Mouse (Mus musculus): ENCODE data around the gene Glrx.
"Not testable (repeated sequence)": the region's sequence is repeated elsewhere in the genome, so short reads cannot be mapped to it uniquely, and the experiment has no call there.

Gene Glrx

GRCm38 (mm10) chr13:75839719-75840481 lies at the start of gene Glrx:
Gene Glrx (plus strand): TSS chr13:75839868.
- peak; percentile 75 for DNase-seq (ENCODE audit: low read depth, low spot score)

GRCm38 (mm10) chr13:75790550-75791205 lies 49.0 kb upstream of the Glrx start:
- no peak for DNase-seq (ENCODE audit: low read depth, low spot score)

DNA sequence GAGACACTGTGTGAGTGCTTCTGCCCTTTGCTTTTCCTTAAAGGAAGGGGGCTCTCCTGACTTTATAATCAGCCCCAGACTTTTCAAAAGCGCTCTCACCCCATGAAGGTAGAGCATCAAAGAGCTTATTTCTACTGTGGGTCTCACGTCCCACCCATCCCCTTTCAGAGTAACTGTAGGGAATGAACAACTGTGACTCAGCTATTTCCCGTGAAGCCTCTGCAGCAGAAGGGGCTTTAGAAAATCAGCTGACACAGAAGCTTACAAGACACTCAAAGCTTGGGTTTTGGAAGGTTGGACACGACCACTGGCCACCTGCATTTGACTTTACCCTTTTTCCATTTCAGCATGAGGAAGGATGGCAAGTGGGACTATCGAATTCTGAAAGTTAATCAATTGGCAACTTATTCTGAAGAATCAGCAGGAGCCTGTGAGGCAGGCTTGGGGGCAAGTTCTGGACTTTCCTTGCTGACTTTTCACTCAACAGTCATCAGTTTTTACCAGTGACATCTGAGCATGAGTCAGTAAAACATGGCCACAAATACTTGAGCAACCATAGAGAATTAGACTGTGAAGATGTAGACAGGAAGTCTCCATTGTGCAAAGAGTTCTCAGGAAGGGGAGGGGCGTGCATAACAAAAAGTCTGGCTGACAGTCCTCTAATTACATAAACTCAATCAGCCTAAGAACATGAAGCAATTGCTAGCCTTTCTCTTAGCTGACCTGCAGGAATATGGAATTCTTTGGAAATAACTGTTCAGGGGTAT lies 45.6 kb upstream of the Glrx start:
- peak; percentile 9 for DNase-seq (ENCODE audit: low read depth, low spot score)

GRCm38 (mm10) chr13:75797369-75798141 lies 42.1 kb upstream of the Glrx start:
- DNase-seq (ENCODE audit: low read depth, low spot score) = peak; percentile 93

DNA sequence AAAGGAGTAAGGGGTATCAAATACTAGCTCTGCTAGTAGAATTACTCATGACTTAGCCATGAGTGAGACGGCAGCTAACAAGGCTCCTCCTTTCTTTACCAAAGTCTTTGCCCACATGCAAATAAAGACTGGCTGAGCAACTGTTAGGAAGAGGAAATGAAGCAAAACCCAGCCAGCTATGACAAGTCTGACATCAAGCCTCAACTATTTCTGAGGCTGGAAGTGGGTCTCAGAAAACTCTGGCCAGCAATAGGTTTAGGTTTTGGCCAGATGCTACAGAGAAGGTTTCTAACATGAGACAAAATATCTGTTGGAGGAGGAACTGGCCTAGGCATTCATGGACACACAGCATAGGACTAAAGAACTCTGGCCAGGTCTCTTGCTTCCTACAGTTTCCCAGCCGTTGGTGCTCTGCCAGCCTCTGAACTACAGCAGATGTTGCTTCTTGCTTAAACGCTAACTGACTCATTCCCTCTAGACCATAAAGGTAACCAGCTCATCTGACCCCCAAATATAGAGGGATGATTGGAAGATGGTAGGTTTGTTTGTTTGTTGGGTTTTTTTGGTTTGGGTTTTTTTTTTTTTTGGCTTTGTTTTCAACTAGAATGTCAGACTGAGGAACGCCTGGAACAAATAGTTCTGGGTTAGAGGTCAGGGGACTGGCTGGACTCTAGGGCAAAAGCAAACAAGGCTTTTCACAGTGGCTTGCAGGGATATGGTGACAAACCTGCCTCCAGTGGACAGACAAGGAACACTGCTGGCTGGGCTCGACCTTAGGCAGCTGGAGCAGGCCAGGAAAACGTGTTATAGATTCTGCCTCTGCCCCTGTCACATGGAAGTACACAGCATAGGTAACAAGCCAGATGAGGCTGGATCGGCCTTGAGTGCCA lies 41.0 kb upstream of the Glrx start:
- no peak for DNase-seq (ENCODE audit: low read depth, low spot score)

DNA sequence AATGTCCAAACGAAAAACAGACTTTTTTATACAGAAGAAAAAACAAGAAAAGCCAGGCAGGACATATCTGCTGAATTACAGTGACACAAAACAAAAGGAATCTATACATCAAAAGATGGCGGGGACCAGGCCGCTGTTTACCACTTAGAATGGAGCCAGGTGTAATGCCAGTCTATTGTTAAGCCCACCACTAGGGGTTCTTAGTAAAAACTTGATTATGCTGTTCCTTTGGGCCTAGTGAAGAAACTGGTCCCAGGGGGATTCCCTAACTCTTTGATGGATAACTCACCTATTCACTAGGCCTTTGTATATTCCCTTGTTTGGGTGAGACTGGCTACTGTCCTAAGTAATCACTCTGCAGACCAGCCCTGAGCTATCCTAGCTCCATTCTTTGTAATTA lies 40.2 kb upstream of the Glrx start:
- no peak for DNase-seq (ENCODE audit: low read depth, low spot score)

- no peak for DNase-seq (ENCODE audit: low read depth, low spot score)
Observed at GRCm38 (mm10) chr13:75807969-75808368, 31.7 kb upstream of the Glrx start.

- DNase-seq (ENCODE audit: low read depth, low spot score) = no peak
Observed at GRCm38 (mm10) chr13:75809957-75810356, 29.7 kb upstream of the Glrx start.

DNA sequence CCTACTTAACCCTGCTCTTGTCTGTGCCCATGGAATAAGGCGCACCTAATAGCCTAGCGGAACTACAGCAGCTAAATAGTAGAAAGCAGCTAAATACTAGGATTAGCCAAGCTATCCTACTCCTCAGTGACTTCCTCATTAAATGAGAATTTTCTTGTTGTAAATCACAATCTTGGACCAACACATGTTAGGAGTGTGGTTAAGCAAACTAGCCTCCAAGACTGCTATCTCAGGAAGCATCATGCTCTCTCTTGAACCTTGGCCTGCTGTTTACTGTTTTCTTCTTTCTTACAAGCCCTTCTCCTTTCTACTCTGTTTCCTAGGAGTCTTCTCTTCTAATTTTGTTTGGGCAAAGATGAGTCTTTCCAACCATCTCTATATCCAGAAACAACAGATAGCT lies 22.5 kb upstream of the Glrx start:
- no peak for DNase-seq (ENCODE audit: low read depth, low spot score)

DNA sequence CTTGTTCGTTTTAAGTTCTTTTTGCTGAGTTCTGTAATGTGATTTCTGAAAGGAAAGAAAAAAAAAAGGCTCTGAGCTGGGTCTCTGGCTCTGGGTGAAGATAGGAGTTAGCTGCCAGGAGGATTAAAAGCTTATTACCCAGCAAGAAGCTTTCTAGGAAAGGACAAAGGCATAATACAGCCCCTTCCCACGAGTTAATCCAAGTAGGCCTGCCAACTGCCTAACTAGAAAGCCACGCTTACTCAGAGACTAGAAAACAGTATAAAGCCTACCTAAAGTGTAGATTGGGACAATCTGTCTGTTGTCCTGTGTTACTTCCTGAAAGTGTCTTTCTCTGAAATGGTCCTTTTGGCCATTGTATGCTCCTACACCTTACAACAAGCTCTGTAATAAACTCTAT lies 21.2 kb upstream of the Glrx start:
- no peak for DNase-seq (ENCODE audit: low read depth, low spot score)

DNA sequence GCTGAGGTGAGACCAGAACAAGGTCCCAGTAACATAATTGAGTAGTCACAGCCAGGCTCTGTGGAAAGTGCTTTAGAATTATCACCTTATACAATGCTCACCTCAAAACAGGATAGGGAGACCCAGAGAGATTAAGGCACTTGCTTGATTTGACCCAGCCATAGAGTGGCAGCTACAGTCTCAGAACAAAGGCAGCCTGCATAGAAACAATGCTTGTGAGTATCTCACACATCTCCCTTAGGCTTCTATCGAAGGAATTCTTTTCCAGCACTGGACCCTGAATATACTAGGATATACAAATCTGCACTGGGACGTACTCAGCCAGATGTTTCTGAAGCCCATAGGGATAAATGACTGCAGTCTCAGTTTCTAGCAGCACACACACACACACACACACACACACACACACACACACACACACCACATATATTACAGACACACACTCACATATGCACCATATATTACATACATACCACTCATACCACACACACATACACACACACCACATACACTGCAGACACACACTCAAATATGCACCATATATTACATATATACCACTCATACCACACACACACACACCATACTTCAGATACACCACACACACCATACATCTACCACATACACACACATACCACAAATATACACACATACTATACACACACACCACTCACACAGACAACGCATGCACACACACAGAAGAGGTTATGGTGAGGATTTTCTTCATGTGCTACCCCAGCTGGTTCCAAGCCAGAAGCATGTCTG lies 20.5 kb upstream of the Glrx start:
- no peak for DNase-seq (ENCODE audit: low read depth, low spot score)

- no peak for DNase-seq (ENCODE audit: low read depth, low spot score)
Observed at GRCm38 (mm10) chr13:75819898-75820297, 19.8 kb upstream of the Glrx start.

DNA sequence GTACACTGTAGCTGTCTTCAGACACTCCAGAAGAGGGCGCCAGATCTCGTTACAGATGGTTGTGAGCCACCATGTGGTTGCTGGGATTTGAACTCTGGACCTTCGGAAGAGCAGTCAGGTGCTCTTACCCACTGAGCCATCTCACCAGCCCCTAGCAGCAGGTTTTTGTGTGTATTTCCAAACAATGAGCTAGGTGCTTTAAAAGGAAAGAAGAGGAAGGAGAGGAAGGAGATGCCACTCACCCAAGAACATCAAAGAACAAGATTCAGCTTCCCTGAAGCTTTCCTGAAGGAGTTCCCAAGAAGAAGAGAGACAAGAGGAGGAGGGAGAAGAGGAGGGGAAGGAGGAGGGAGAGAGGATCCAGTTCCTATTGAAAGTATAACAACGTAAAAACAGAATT lies 17.3 kb upstream of the Glrx start:
- not testable (repeated sequence) for DNase-seq (ENCODE audit: low read depth, low spot score)

DNA sequence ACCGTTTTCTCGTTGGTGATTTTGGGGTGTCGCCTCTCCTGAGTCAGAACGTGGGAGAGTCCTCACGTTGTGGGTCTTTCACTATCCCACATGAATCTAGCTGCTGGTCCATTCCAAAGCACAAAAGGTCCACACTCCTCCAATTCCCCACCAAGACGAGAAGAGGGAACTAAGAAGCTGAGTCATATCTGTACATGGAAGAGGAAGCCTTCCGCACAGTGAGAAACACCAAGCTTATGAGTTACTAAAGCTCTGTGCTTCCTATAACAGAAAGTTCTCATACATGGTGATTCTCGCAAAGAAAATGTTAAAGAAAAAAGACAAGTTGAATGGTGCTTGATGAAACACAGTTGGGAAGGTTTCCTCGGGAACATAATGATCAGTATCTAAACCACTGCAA lies 16.5 kb upstream of the Glrx start:
- no peak for DNase-seq (ENCODE audit: low read depth, low spot score)

DNA sequence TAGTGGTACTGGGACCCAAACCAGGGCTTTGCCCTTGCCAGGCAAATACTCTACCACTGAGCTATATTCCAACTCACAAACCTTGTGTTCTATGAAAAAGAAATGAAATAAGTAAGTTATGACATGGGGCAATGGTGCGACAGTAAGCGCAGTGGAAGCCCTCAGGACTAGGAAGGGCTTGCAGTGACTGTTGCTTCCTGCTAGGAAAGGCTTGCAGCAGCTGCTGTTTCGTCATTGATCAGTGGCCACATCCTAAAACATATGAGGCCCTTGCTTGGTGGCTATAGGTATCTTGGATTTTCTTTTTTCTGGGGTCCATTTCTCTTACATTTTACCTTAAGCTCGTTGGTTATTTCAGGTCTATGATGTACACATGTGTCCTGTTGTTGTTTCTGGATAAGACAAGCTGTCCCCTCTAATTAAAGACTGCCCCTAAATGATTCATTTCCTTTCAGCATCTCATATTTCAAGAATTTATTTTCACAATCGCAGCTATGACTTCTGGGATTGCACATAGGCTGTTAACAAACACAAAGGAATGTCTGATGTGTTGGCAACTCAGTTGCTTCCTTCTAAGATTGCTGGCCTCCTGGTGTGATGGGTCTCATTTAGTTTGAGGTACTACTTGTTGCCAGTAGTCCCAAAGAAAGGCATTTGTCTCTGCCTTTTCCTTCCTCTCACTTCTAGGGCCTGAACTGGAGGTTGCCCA lies 14.9 kb upstream of the Glrx start:
- peak; percentile 20 for DNase-seq (ENCODE audit: low read depth, low spot score)

DNA sequence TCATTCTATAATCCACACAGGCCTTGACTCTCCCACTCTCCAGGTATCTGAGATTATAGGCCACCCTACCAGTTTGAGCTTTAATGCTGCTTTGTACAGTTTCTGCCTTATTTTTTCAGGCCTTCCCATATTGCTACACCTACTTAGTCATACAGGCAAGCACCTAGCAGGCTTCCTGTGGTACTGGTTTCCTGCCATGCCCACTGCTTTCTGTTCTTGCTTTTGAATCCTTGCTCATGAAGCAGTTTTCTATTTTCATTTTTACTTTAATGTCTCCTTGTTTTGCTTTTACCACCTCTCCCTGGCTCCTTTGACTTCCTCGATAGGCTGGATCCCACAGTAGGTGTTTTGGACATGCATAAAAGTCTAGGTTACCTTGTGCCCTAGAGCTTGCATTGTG lies 14.3 kb upstream of the Glrx start:
- DNase-seq (ENCODE audit: low read depth, low spot score) = peak; percentile 63

- no peak for DNase-seq (ENCODE audit: low read depth, low spot score)
Observed at GRCm38 (mm10) chr13:75830708-75831107, 9.0 kb upstream of the Glrx start.

DNA sequence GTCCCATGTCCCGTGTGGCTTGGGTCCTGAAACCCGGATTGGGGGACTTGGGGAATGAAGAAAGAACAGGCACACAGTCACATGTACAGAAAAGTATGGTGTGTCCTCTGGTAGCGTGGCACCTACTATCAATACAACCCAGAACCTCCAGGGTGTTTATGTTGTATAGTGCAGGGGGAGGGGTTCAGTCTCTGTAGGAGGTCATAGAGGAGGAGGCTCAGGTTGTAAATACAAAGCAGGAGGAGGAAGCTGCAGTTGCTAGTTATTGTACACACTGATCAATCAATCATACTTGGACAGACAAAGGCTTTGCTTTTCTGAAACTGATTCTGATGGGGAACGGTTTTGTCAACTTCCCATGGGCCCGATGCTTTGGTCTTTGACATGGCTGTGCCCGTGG lies 8.0 kb upstream of the Glrx start:
- peak; percentile 17 for DNase-seq (ENCODE audit: low read depth, low spot score)

- DNase-seq (ENCODE audit: low read depth, low spot score) = peak; percentile 47
Observed at GRCm38 (mm10) chr13:75832697-75833096, 7.0 kb upstream of the Glrx start.
